Mouse (Mus musculus) right cerebral cortex, postnatal 25 days (tissue): ENCODE results near the gene Gm49325.

Experiments used
- DNase-seq: peaks from one replicate; pipeline ENCODE4 v3.0.0; 2022

Gene Gm49325

GRCm38 (mm10) chr10:77627497-77627896 lies 21.5 kb downstream of the Gm49325 start:
- DNase-seq = peak; percentile 76

- no peak for DNase-seq
These were observed 23.2 kb downstream of the Gm49325 start for GRCm38 (mm10) chr10:77629163-77629562.

GRCm38 (mm10) chr10:77629970-77630369 lies 24.0 kb downstream of the Gm49325 start:
- DNase-seq = no peak

- DNase-seq = no peak
These were observed 28.0 kb downstream of the Gm49325 start for GRCm38 (mm10) chr10:77634016-77634415.

- DNase-seq = no peak
These were observed 28.6 kb downstream of the Gm49325 start for GRCm38 (mm10) chr10:77634452-77635231.

GRCm38 (mm10) chr10:77636234-77636922 lies 30.4 kb downstream of the Gm49325 start:
- no peak for DNase-seq

GRCm38 (mm10) chr10:77638956-77639355 lies 33.0 kb downstream of the Gm49325 start:
- no peak for DNase-seq

- no peak for DNase-seq
These were observed 37.2 kb downstream of the Gm49325 start for GRCm38 (mm10) chr10:77643160-77643559.

GRCm38 (mm10) chr10:77645571-77645970 lies 39.6 kb downstream of the Gm49325 start:
- no peak for DNase-seq

- no peak for DNase-seq
These were observed 41.5 kb downstream of the Gm49325 start for GRCm38 (mm10) chr10:77647461-77647860.

GRCm38 (mm10) chr10:77647901-77648300 lies 41.9 kb downstream of the Gm49325 start:
- DNase-seq = no peak

- DNase-seq = no peak
These were observed 46.0 kb downstream of the Gm49325 start for GRCm38 (mm10) chr10:77652046-77652445.

- DNase-seq = no peak
These were observed 52.4 kb downstream of the Gm49325 start for GRCm38 (mm10) chr10:77658286-77658994.

GRCm38 (mm10) chr10:77663949-77664665 lies 58.1 kb downstream of the Gm49325 start:
- DNase-seq = no peak

- DNase-seq = no peak
These were observed 60.3 kb downstream of the Gm49325 start for GRCm38 (mm10) chr10:77666342-77666741.

GRCm38 (mm10) chr10:77667402-77667801 lies 61.4 kb downstream of the Gm49325 start:
- peak; percentile 45 for DNase-seq

GRCm38 (mm10) chr10:77670710-77671109 lies 64.7 kb downstream of the Gm49325 start:
- DNase-seq = no peak

GRCm38 (mm10) chr10:77671519-77671918 lies 65.5 kb downstream of the Gm49325 start:
- no peak for DNase-seq

GRCm38 (mm10) chr10:77673765-77674164 lies 67.8 kb downstream of the Gm49325 start:
- DNase-seq = no peak

- no peak for DNase-seq
These were observed 71.6 kb downstream of the Gm49325 start for GRCm38 (mm10) chr10:77677562-77677961.

- peak; percentile 30 for DNase-seq
These were observed 77.0 kb downstream of the Gm49325 start for GRCm38 (mm10) chr10:77682994-77683393.

GRCm38 (mm10) chr10:77684181-77684580 lies 78.2 kb downstream of the Gm49325 start:
- DNase-seq = no peak
